14 mouse cellular contexts compared by ENCODE assay signal in the genomic region with DNA sequence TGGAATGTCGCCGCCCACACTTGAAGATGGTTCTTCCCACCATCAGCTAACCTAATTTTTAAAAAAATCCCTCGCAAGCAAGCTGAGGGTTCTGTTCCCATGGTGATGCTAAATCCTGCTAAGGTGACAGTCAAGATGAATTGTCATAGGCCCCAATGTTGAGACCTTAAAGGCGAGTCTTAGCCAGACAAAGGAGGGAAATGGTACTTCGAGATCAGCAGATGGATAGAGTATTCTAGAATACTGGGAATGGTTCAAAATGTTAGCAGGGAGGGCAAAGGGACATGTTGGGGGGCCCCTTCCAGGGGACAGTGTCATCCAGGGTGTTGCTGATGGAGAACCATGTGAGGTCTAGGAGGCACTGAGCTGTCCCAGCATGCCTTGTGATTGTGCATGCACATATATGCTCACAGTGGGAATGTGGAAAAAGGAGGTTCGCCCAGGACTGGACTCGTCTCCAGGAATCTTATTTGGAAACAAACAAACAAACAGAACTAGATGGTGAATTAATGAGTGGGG. TPM values are rescaled to one million over a fixed set of nuclear protein-coding genes. Genes with fewer than 3 reads are reported as not detected.
A peak's percentile ranks its signal among the peaks of the same experiment; 100 is the strongest.
DNase-seq lines count a peak whose midpoint lies in the region; ATAC-seq and TF ChIP-seq lines count a peak whose summit lies in the region.
"Had no signal": no experiment of that assay in that cellular context is flagged by ENCODE, and none has a peak within 500 bp of the region (broad histone marks: within the 10 kb centered on the region; RNA-seq: fewer than 3 reads in every experiment).

No protein-coding gene starts in this region.

- 78% methylated on average over 7 of the region's 7 CpGs for WGBS in hindbrain, embryonic 11.5 days
- WGBS in hindbrain, embryonic 13.5 days = 78% methylated on average over 7 of the region's 7 CpGs
- WGBS in lung, embryonic 16.5 days = 63% methylated on average over 7 of the region's 7 CpGs
- 74% methylated on average over 7 of the region's 7 CpGs for WGBS in intestine, postnatal 0 days
- WGBS in heart, embryonic 10.5 days = 82% methylated on average over 7 of the region's 7 CpGs

- no peak overlapping the region for H3K4me3 ChIP-seq in hindbrain, embryonic 11.5 days (ENCODE audit: low read depth, low read length)
- no peak overlapping the region for H3K4me3 ChIP-seq in hindbrain, embryonic 13.5 days
- no peak overlapping the region for H3K4me3 ChIP-seq in lung, embryonic 16.5 days (ENCODE audit: low read length)
- H3K4me3 ChIP-seq in G1E (ENCODE audit: low read depth, low read length) = peak overlapping the region; percentile 67; the same call in 1 of the 2 replicates
- H3K4me3 ChIP-seq in intestine, postnatal 0 days (ENCODE audit: low read depth, low read length) = no peak overlapping the region
- no peak overlapping the region for H3K4me3 ChIP-seq in heart, embryonic 10.5 days
- H3K4me3 ChIP-seq: hindbrain, embryonic 15.5 days; neural tube, embryonic 13.5 days had no signal

- TF ChIP-seq CTCF in G1E (IDR thresholded peaks at IDR 0.05; ENCODE audit: low read depth, low read length) = no peak
- TF ChIP-seq CTCF in intestine, postnatal 0 days (IDR thresholded peaks at IDR 0.05; ENCODE audit: low read depth) = no peak

- DNase-seq in hindbrain, embryonic 11.5 days (ENCODE audit: low spot score) = no peak
- no peak for DNase-seq in lung, postnatal 36 days
- no peak for DNase-seq in G1E (ENCODE audit: low spot score)
- no peak for DNase-seq in embryo, embryonic 10 days (ENCODE audit: low spot score)
- DNase-seq in heart, embryonic 10.5 days (ENCODE audit: low spot score) = no peak
- DNase-seq: adrenal gland, postnatal 25 days; cerebellum, adult 9-10 months; heart, adult 18-20 months; right cerebral cortex, postnatal 14 days had no signal

- no peaks in the 10 kb centered on the region for H3K36me3 ChIP-seq in hindbrain, embryonic 11.5 days (ENCODE audit: control insufficient read depth, insufficient read depth, low read length)
- H3K36me3 ChIP-seq in hindbrain, embryonic 13.5 days = no peaks in the 10 kb centered on the region
- no peaks in the 10 kb centered on the region for H3K36me3 ChIP-seq in lung, embryonic 16.5 days (ENCODE audit: control insufficient read depth, insufficient read depth, low read length)
- H3K36me3 ChIP-seq in G1E (replicated peaks) = peaks cover 22% of the 10 kb centered on the region
- no peaks in the 10 kb centered on the region for H3K36me3 ChIP-seq in intestine, postnatal 0 days (ENCODE audit: control insufficient read depth, insufficient read depth)
- no peaks in the 10 kb centered on the region for H3K36me3 ChIP-seq in heart, embryonic 10.5 days
- H3K36me3 ChIP-seq: hindbrain, embryonic 15.5 days; neural tube, embryonic 13.5 days had no signal

- no peak overlapping the region for H3K9ac ChIP-seq in hindbrain, embryonic 11.5 days (ENCODE audit: low read depth, low read length)
- H3K9ac ChIP-seq in hindbrain, embryonic 13.5 days = no peak overlapping the region
- no peak overlapping the region for H3K9ac ChIP-seq in lung, embryonic 16.5 days (ENCODE audit: low read length)
- H3K9ac ChIP-seq in intestine, postnatal 0 days (ENCODE audit: low read depth, low read length) = no peak overlapping the region
- H3K9ac ChIP-seq: hindbrain, embryonic 15.5 days; neural tube, embryonic 13.5 days had no signal

- H3K9me3 ChIP-seq in hindbrain, embryonic 11.5 days (ENCODE audit: control insufficient read depth, low read length) = no peaks in the 10 kb centered on the region
- no peaks in the 10 kb centered on the region for H3K9me3 ChIP-seq in hindbrain, embryonic 13.5 days
- no peaks in the 10 kb centered on the region for H3K9me3 ChIP-seq in lung, embryonic 16.5 days (ENCODE audit: control insufficient read depth, low read length)
- H3K9me3 ChIP-seq in G1E (replicated peaks) = no peaks in the 10 kb centered on the region
- no peaks in the 10 kb centered on the region for H3K9me3 ChIP-seq in intestine, postnatal 0 days (ENCODE audit: control insufficient read depth)
- H3K9me3 ChIP-seq in heart, embryonic 10.5 days = no peaks in the 10 kb centered on the region
- H3K9me3 ChIP-seq: hindbrain, embryonic 15.5 days; neural tube, embryonic 13.5 days had no signal

- no peaks in the 10 kb centered on the region; the same call in 1 of the 2 replicates for H3K4me1 ChIP-seq in hindbrain, embryonic 11.5 days (replicated peaks; ENCODE audit: control insufficient read depth, insufficient read depth, low read length)
- peaks cover 35% of the 10 kb centered on the region for H3K4me1 ChIP-seq in hindbrain, embryonic 13.5 days (replicated peaks)
- H3K4me1 ChIP-seq in lung, embryonic 16.5 days (replicated peaks; ENCODE audit: control insufficient read depth, insufficient read depth, low read length) = peaks cover 18% of the 10 kb centered on the region
- peaks cover 84% of the 10 kb centered on the region for H3K4me1 ChIP-seq in G1E (ENCODE audit: insufficient read depth, low read depth, low read length)
- H3K4me1 ChIP-seq in intestine, postnatal 0 days (replicated peaks; ENCODE audit: control insufficient read depth, insufficient read depth, low read length) = peaks cover 5% of the 10 kb centered on the region; the same call in 1 of the 2 replicates
- H3K4me1 ChIP-seq in heart, embryonic 10.5 days = peaks cover 32% of the 10 kb centered on the region

- 0 out of 2 replicates have a peak, but pooled peaks have one; percentile 33 for ATAC-seq in hindbrain, embryonic 11.5 days (ENCODE audit: low FRiP score)
- no peak for ATAC-seq in hindbrain, embryonic 13.5 days (ENCODE audit: low FRiP score)
- ATAC-seq in lung, embryonic 16.5 days (ENCODE audit: low read depth) = no peak
- no peak for ATAC-seq in G1E (ENCODE audit: extremely low read depth, insufficient number of reproducible peaks, low FRiP score, poor library complexity, severe bottlenecking)
- no peak for ATAC-seq in intestine, postnatal 0 days

- no peak overlapping the region for H3K27ac ChIP-seq in hindbrain, embryonic 11.5 days (ENCODE audit: low read depth, low read length)
- no peak overlapping the region for H3K27ac ChIP-seq in hindbrain, embryonic 13.5 days
- no peak overlapping the region for H3K27ac ChIP-seq in lung, embryonic 16.5 days (ENCODE audit: low read length)
- H3K27ac ChIP-seq in intestine, postnatal 0 days (ENCODE audit: low read depth, low read length) = peak overlapping the region; percentile 81; the same call in 1 of the 2 replicates
- no peak overlapping the region for H3K27ac ChIP-seq in heart, embryonic 10.5 days
- H3K27ac ChIP-seq: neural tube, embryonic 13.5 days had no signal

- no peaks in the 10 kb centered on the region for H3K27me3 ChIP-seq in hindbrain, embryonic 11.5 days (ENCODE audit: control insufficient read depth, insufficient read depth, low read length)
- H3K27me3 ChIP-seq in hindbrain, embryonic 13.5 days = 0 out of 2 replicates have a peak, but pooled peaks cover 5% of the 10 kb centered on the region
- no peaks in the 10 kb centered on the region for H3K27me3 ChIP-seq in lung, embryonic 16.5 days (ENCODE audit: control insufficient read depth, insufficient read depth, low read depth, low read length)
- H3K27me3 ChIP-seq in G1E (ENCODE audit: insufficient read depth, low read length) = no peaks in the 10 kb centered on the region
- H3K27me3 ChIP-seq in intestine, postnatal 0 days (replicated peaks; ENCODE audit: control insufficient read depth, insufficient read depth, low read length) = no peaks in the 10 kb centered on the region
- H3K27me3 ChIP-seq in heart, embryonic 10.5 days (ENCODE audit: insufficient read depth, poor library complexity, severe bottlenecking) = 0 out of 2 replicates have a peak, but pooled peaks cover 4% of the 10 kb centered on the region
- H3K27me3 ChIP-seq: hindbrain, embryonic 15.5 days; neural tube, embryonic 13.5 days had no signal

- no peak overlapping the region for H3K4me2 ChIP-seq in hindbrain, embryonic 11.5 days (replicated peaks; ENCODE audit: low read depth, low read length)
- H3K4me2 ChIP-seq in hindbrain, embryonic 13.5 days = no peak overlapping the region
- peak overlapping the region; percentile 25; the same call in 1 of the 2 replicates for H3K4me2 ChIP-seq in lung, embryonic 16.5 days (ENCODE audit: low read depth, low read length)
- H3K4me2 ChIP-seq in intestine, postnatal 0 days (replicated peaks; ENCODE audit: low read depth) = no peak overlapping the region
- H3K4me2 ChIP-seq: hindbrain, embryonic 15.5 days; neural tube, embryonic 13.5 days had no signal

RNA-seq across cellular contexts. Expression of gene Slc16a6, which starts 23.1 kb away (rescaled TPM):
- 4.6 and 6.0 TPM in 2 replicates for polyA plus RNA-seq in hindbrain, embryonic 11.5 days (2014; fragmentation: Nextera tagmentation; extraction: Ambion mirVana)
- 4.1 and 6.3 TPM in 2 replicates for polyA plus RNA-seq in hindbrain, embryonic 13.5 days (2015; fragmentation: Nextera tagmentation; extraction: Ambion mirVana)
- polyA plus RNA-seq in lung, embryonic 16.5 days (2015; fragmentation: Nextera tagmentation; extraction: Ambion mirVana) = 3.8 and 4.0 TPM in 2 replicates
- total RNA-seq in G1E (2014; fragmentation: Nextera tagmentation) = 95.0 and 101 TPM in 2 replicates
- total RNA-seq in G1E (2017) = 18.9 and 20.4 TPM in 2 replicates
- 32.4 and 37.1 TPM in 2 replicates for polyA plus RNA-seq in G1E (2012)
- polyA plus RNA-seq in intestine, postnatal 0 days (2015; fragmentation: Nextera tagmentation; extraction: Ambion mirVana) = 129 and 143 TPM in 2 replicates
- 12.7 and 16.5 TPM in 2 replicates for polyA plus RNA-seq in heart, embryonic 10.5 days (2016; fragmentation: Nextera tagmentation; extraction: Ambion mirVana)

RNA-seq across cellular contexts. Expression of gene Arsg, which starts 23.4 kb away (rescaled TPM):
- polyA plus RNA-seq in hindbrain, embryonic 11.5 days (2014; fragmentation: Nextera tagmentation; extraction: Ambion mirVana) = 3.1 and 4.2 TPM in 2 replicates
- 5.0 and 8.9 TPM in 2 replicates for polyA plus RNA-seq in hindbrain, embryonic 13.5 days (2015; fragmentation: Nextera tagmentation; extraction: Ambion mirVana)
- polyA plus RNA-seq in lung, embryonic 16.5 days (2015; fragmentation: Nextera tagmentation; extraction: Ambion mirVana) = 4.0 and 4.7 TPM in 2 replicates
- total RNA-seq in G1E (2014; fragmentation: Nextera tagmentation) = 6.1 and 8.8 TPM in 2 replicates
- 2.0 and 3.3 TPM in 2 replicates for total RNA-seq in G1E (2017)
- 0.58 and 1.0 TPM in 2 replicates for polyA plus RNA-seq in G1E (2012)
- polyA plus RNA-seq in intestine, postnatal 0 days (2015; fragmentation: Nextera tagmentation; extraction: Ambion mirVana) = 50.9 and 54.4 TPM in 2 replicates
- 3.3 and 4.6 TPM in 2 replicates for polyA plus RNA-seq in heart, embryonic 10.5 days (2016; fragmentation: Nextera tagmentation; extraction: Ambion mirVana)
